Mouse (Mus musculus) stomach, postnatal 0 days (tissue): ENCODE results near the gene Acad10. TPM values are rescaled to one million over a fixed set of nuclear protein-coding genes. Genes with fewer than 3 reads are reported as not detected.
"Not testable (repeated sequence)": the region's sequence is repeated elsewhere in the genome, so short reads cannot be mapped to it uniquely, and the experiment has no call there.

ENCODE experiments used
- ATAC-seq: fragments of 200-750 bp; cut with Nextera tagmentation; 2 replicates; pipeline ENCODE4 v1.8.0; 2017; ENCODE audit not compliant: low FRiP score, low TSS enrichment
- DNase-seq: peaks from one replicate; pipeline ENCODE4 v3.0.0-alpha.2; 2016; ENCODE audit warnings: low spot score
- H3K27ac ChIP-seq: fragments of 300-500 bp; sonication (generic); replicated peaks from 2 replicates; pipeline ENCODE4 v1.5.1; 2014; ENCODE audit warnings: mild to moderate bottlenecking, control low read depth
- H3K27me3 ChIP-seq: fragments of 300-500 bp; sonication (generic); 2 replicates; pipeline ENCODE4 v1.6.1; 2014; ENCODE audit warnings: low read length; ENCODE audit not compliant: control insufficient read depth, insufficient read depth
- H3K36me3 ChIP-seq: fragments of 300-500 bp; sonication (generic); 2 replicates; pipeline ENCODE4 v1.6.1; 2014; ENCODE audit warnings: low read length, mixed read lengths; ENCODE audit not compliant: control insufficient read depth, insufficient read depth
- H3K4me1 ChIP-seq: fragments of 300-500 bp; sonication (generic); replicated peaks from 2 replicates; pipeline ENCODE4 v1.6.1; 2014; ENCODE audit warnings: antibody characterized with exemption; ENCODE audit not compliant: control insufficient read depth, insufficient read depth
- H3K4me2 ChIP-seq: fragments of 300-500 bp; sonication (generic); replicated peaks from 2 replicates; pipeline ENCODE4 v1.6.1; 2014; ENCODE audit warnings: low read depth, mild to moderate bottlenecking, control low read depth, moderate library complexity
- H3K4me3 ChIP-seq: fragments of 300-500 bp; sonication (generic); 2 replicates; pipeline ENCODE4 v1.5.1; 2014; ENCODE audit warnings: low read depth, low read length, control low read depth
- H3K9ac ChIP-seq: fragments of 300-500 bp; sonication (generic); 2 replicates; pipeline ENCODE4 v1.6.1; 2014; ENCODE audit warnings: mild to moderate bottlenecking, low read length, control low read depth, mixed read lengths
- H3K9me3 ChIP-seq: fragments of 300-500 bp; sonication (generic); 2 replicates; pipeline ENCODE4 v1.6.1; 2016; ENCODE audit warnings: low read length; ENCODE audit not compliant: control insufficient read depth
- CTCF ChIP-seq: IDR thresholded peaks from 2 replicates; pipeline ENCODE4 v1.5.1; 2016; ENCODE audit warnings: antibody characterized with exemption, low read depth, mild to moderate bottlenecking, moderate library complexity
- EP300 ChIP-seq: optimal IDR thresholded peaks from 2 replicates; pipeline ENCODE3; 2016; ENCODE audit warnings: antibody characterized with exemption
- WGBS: fragments of 180-500 bp; shearing (Covaris S2); extraction: QIAGEN DNeasy Blood & Tissue Kit; methylation state at CpG from one replicate; pipeline ENCODE4 v1.1.7; 2014; 5-methylcytosine and 5-hydroxymethylcytosine counted together
- polyA plus RNA-seq: library from polyadenylated mRNA; unstranded; fragments of >200 nt; fragmentation: Nextera tagmentation; extraction: Ambion mirVana; gene quantifications from 2 replicates; pipeline ENCODE4 v1.2.1, GENCODE M21; 2015

Acad10 gene
- polyA plus RNA-seq, 1 experiment from 2014 or later = 3.0 TPM

- H3K4me3 ChIP-seq = no peak overlapping the region
- H3K36me3 ChIP-seq = no peaks in the 10 kb centered on the region
- 71% methylated on average over 6 of the region's 6 CpGs for WGBS
- no peak overlapping the region for H3K4me2 ChIP-seq
- H3K27me3 ChIP-seq = no peaks in the 10 kb centered on the region
- DNase-seq (no peak), ATAC-seq (no peak)
- H3K27ac ChIP-seq = no peak overlapping the region
- H3K4me1 ChIP-seq = no peaks in the 10 kb centered on the region
- no peak overlapping the region for H3K9ac ChIP-seq
- no peaks in the 10 kb centered on the region for H3K9me3 ChIP-seq
- TF ChIP-seq EP300 = no peak
- no peak for TF ChIP-seq CTCF
Observed at GRCm38 (mm10) chr5:121612036-121612435, 48.3 kb downstream of the Acad10 start.

- not testable (repeated sequence) for H3K9ac ChIP-seq, H3K4me2 ChIP-seq, H3K36me3 ChIP-seq, H3K9me3 ChIP-seq, H3K4me1 ChIP-seq, H3K4me3 ChIP-seq, DNase-seq, H3K27ac ChIP-seq, ATAC-seq, H3K27me3 ChIP-seq
- peak; percentile 41 for TF ChIP-seq CTCF
- WGBS = 46% methylated on average over 7 of the region's 8 CpGs
Observed at GRCm38 (mm10) chr5:121609556-121610135, 50.7 kb downstream of the Acad10 start.

- Histone ChIP-seq H3K9me3 (no peaks in the 10 kb centered on the region), H3K36me3 (no peaks in the 10 kb centered on the region), H3K4me2 (no peak overlapping the region), H3K27ac (no peak overlapping the region), H3K4me3 (no peak overlapping the region), H3K9ac (no peak overlapping the region), H3K4me1 (no peaks in the 10 kb centered on the region), H3K27me3 (no peaks in the 10 kb centered on the region)
- ATAC-seq (no peak), DNase-seq (peak; percentile 81)
- WGBS = 3% methylated on average over 2 of the region's 2 CpGs
- TF ChIP-seq CTCF = peak; percentile 94
- TF ChIP-seq EP300 = no peak
Observed at GRCm38 (mm10) chr5:121606151-121606550, 54.2 kb downstream of the Acad10 start.

GRCm38 (mm10) chr5:121603815-121604214 is 56.5 kb downstream of the Acad10 start:
- not testable (repeated sequence) for H3K4me1 ChIP-seq, ATAC-seq, DNase-seq, H3K27ac ChIP-seq, H3K27me3 ChIP-seq, H3K4me2 ChIP-seq, H3K9ac ChIP-seq, H3K4me3 ChIP-seq, H3K9me3 ChIP-seq, H3K36me3 ChIP-seq
- WGBS = 70% methylated on average over 1 of the region's 1 CpGs

GRCm38 (mm10) chr5:121601547-121602299 is 58.6 kb downstream of the Acad10 start:
- no peaks in the 10 kb centered on the region for H3K4me1 ChIP-seq
- no peaks in the 10 kb centered on the region for H3K9me3 ChIP-seq
- H3K4me3 ChIP-seq = no peak overlapping the region
- peak overlapping the region; percentile 51 for H3K9ac ChIP-seq
- DNase-seq (peak; percentile 92), ATAC-seq (peak; percentile 69; the same call in 1 of the 2 replicates)
- H3K27ac ChIP-seq = peak overlapping the region; percentile 49
- peak; percentile 99 for TF ChIP-seq CTCF
- TF ChIP-seq EP300 = no peak
- WGBS = 23% methylated on average over 9 of the region's 9 CpGs
- no peak overlapping the region for H3K4me2 ChIP-seq
- H3K27me3 ChIP-seq = no peaks in the 10 kb centered on the region
- H3K36me3 ChIP-seq = no peaks in the 10 kb centered on the region
